Mouse (Mus musculus) left cerebral cortex, postnatal 14 days (tissue): ENCODE data around the gene Frrs1. TPM values are rescaled to one million over a fixed set of nuclear protein-coding genes. Genes with fewer than 3 reads are reported as not detected.

Experiments used
- DNase-seq, 2 experiments: peaks; one replicate each; pipeline ENCODE4 v3.0.0; 2021 to 2022; ENCODE audit warnings: low spot score in 2 of 2, mixed read lengths in 1 of 2
- intact Hi-C: fragments of 180-260 bp; cut with DNase I; formaldehyde crosslinking; loops from one replicate; pipeline ENCODE4 v1.15.1; 2025
- total RNA-seq, 2 experiments: library from RNA; stranded (reverse); gene quantifications; 2 replicates each; pipeline ENCODE4 v1.2.3; 2021

The Frrs1 gene
- total RNA-seq, 2 experiments from 2014 or later = 1.5 to 2.3 TPM

GRCm38 (mm10) chr3:116951489-116951888 is 92.2 kb downstream of the Frrs1 start:
- DNase-seq = no peak
- intact Hi-C loops = no loop called here

- intact Hi-C loops = no loop called here
- DNase-seq = no peak
Measured at GRCm38 (mm10) chr3:116952242-116952899, 93.1 kb downstream of the Frrs1 start.

GRCm38 (mm10) chr3:116953366-116953765 is 94.1 kb downstream of the Frrs1 start:
- no peak for DNase-seq
- intact Hi-C loops = no loop called here

GRCm38 (mm10) chr3:116955061-116955460 is 95.8 kb downstream of the Frrs1 start:
- intact Hi-C loops = no loop called here
- no peak for DNase-seq

Other genes with a start within 250 kb of the Frrs1 start
- gene Trmt13, start 244.9 kb upstream of the Frrs1 start, total RNA-seq = 10 to 100 TPM; 13.9 to 14.1 TPM
- 10 to 100 TPM; 58.7 to 62.9 TPM for gene Mfsd14a, start 196.8 kb upstream of the Frrs1 start, total RNA-seq
- gene Gm43191, start 178.2 kb upstream of the Frrs1 start, total RNA-seq = not detected
- 10 to 100 TPM; 14.1 to 15.9 TPM for gene Slc35a3, start 146.6 kb upstream of the Frrs1 start, total RNA-seq
- 10 to 100 TPM; 23.7 to 26.0 TPM for gene Agl, start 51.3 kb upstream of the Frrs1 start, total RNA-seq
- not detected for gene 4930455H04Rik, start 108.8 kb downstream of the Frrs1 start, total RNA-seq
- gene Palmd, start 109.5 kb downstream of the Frrs1 start, total RNA-seq = 10 to 100 TPM; 29.1 to 31.9 TPM